Mouse (Mus musculus) spleen, adult 18-20 months (tissue): Measurements from ENCODE around the gene Swt1.
"Not testable (repeated sequence)": the region's sequence is repeated elsewhere in the genome, so short reads cannot be mapped to it uniquely, and the experiment has no call there.

Experiments used
- DNase-seq, 2 experiments: peaks; one replicate each; pipeline ENCODE4 v3.0.0; 2022; ENCODE audit warnings: mixed read lengths in 2 of 2

Gene Swt1

GRCm38 (mm10) chr1:151366944-151367605, 61.2 kb downstream of the Swt1 start:
- no peak for DNase-seq

GRCm38 (mm10) chr1:151359374-151359773, 68.9 kb downstream of the Swt1 start:
- no peak for DNase-seq

GRCm38 (mm10) chr1:151355994-151356393, 72.3 kb downstream of the Swt1 start:
- DNase-seq: no peak

- DNase-seq: peak in 1 of 2 experiments; percentile 54
These were observed 75.3 kb downstream of the Swt1 start for GRCm38 (mm10) chr1:151352911-151353310.

- not testable (repeated sequence) for DNase-seq
These were observed 80.0 kb downstream of the Swt1 start for GRCm38 (mm10) chr1:151348293-151348692.

- DNase-seq: no peak
These were observed 81.6 kb downstream of the Swt1 start for GRCm38 (mm10) chr1:151346681-151347127.

- DNase-seq: no peak
These were observed 82.4 kb downstream of the Swt1 start for GRCm38 (mm10) chr1:151345863-151346195.

- peak; percentile 90 to 95 for DNase-seq
These were observed 83.0 kb downstream of the Swt1 start for GRCm38 (mm10) chr1:151345109-151345862.

- peak; percentile 98 to 99 for DNase-seq
These were observed 83.8 kb downstream of the Swt1 start, which contains the start of gene Ivns1abp for GRCm38 (mm10) chr1:151344283-151345108. Gene Ivns1abp (plus strand): TSS chr1:151344477.

- DNase-seq: peak; percentile 19 to 42
These were observed 84.5 kb downstream of the Swt1 start for GRCm38 (mm10) chr1:151343571-151344282.

- peak in 1 of 2 experiments; percentile 29 for DNase-seq
These were observed 85.3 kb downstream of the Swt1 start for GRCm38 (mm10) chr1:151342968-151343367.

- no peak for DNase-seq
These were observed 85.9 kb downstream of the Swt1 start for GRCm38 (mm10) chr1:151342311-151342710.

- no peak for DNase-seq
These were observed 86.8 kb downstream of the Swt1 start for GRCm38 (mm10) chr1:151341321-151342044.

- DNase-seq: no peak
These were observed 89.3 kb downstream of the Swt1 start for GRCm38 (mm10) chr1:151338941-151339340.

GRCm38 (mm10) chr1:151338234-151338633, 90.0 kb downstream of the Swt1 start:
- DNase-seq: no peak

GRCm38 (mm10) chr1:151332819-151333218, 95.4 kb downstream of the Swt1 start:
- DNase-seq: no peak

- no peak for DNase-seq
These were observed 98.7 kb downstream of the Swt1 start for GRCm38 (mm10) chr1:151329601-151330000.

GRCm38 (mm10) chr1:151328341-151329097, 99.7 kb downstream of the Swt1 start:
- DNase-seq: no peak

GRCm38 (mm10) chr1:151325328-151325727, 102.9 kb downstream of the Swt1 start:
- no peak for DNase-seq

GRCm38 (mm10) chr1:151320408-151320807, 107.8 kb downstream of the Swt1 start:
- DNase-seq: no peak

GRCm38 (mm10) chr1:151319267-151319666, 109.0 kb downstream of the Swt1 start:
- DNase-seq: no peak
